Mouse (Mus musculus) embryonic fibroblast, embryonic 13.5 days (primary cell): ENCODE data around the gene Atp13a3.

Source experiments
- CTCF ChIP-seq: IDR thresholded peaks from 2 replicates; pipeline ENCODE4 v1.5.1; 2011; ENCODE audit warnings: mild to moderate bottlenecking, control low read depth, low read length, moderate library complexity, borderline replicate concordance; ENCODE audit not compliant: insufficient read depth
- POLR2A ChIP-seq: IDR thresholded peaks from 2 replicates; pipeline ENCODE4 v1.6.1; 2011; ENCODE audit warnings: low read depth, mild to moderate bottlenecking, control low read depth, low read length, moderate library complexity

DNA sequence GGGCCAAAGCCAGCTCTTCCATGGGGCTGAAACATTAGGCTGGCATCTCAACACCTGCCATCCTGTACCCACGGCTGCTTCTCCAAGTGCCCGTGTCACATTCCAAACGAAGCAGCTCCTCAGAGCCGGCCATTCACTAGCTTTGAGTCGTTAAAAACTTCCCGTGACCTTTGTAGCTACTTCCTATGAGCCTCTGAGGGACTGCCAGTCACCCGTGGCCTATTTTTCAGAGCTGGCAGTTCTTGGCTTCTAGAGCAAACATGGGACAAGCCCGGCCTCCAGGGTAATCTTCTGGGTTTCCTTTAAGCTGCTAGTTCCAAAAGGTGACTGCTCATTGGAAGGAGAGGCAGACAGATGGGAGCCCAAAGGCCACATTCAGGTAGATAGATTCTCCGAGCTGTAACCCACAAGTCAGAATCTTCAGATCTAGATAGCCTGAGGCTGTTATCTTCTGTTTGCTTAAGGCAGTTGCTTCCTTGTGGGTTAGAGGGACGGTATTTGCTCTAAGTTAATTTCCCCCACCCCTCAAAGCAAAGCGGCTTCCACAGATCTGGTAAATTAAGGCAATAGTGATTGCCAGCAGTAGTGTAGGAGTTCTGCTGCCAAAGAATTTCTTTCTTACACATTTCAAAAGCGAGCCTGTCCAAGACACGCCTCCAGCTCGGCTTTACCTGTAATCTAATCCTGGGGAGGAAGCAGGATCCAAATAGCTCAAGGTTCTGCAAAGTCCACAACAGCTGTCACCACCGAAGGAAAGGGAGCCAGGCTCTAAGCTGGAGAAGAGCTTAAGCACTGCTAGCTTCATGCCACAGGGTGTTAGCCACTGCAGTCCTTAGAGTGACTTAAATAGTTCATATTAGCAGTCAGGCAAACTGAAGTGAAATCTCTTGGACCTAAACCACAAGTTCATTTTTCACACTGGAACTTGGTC lies 8.4 kb downstream of the Atp13a3 start:
- no peak for TF ChIP-seq CTCF
- no peak for TF ChIP-seq POLR2A
